Mouse (Mus musculus): ENCODE results near the gene Zfp420. TPM values are rescaled to one million over a fixed set of nuclear protein-coding genes. Genes with fewer than 3 reads are reported as not detected.
A peak's percentile ranks its signal among the peaks of the same experiment; 100 is the strongest.

Gene Zfp420
- total RNA-seq, 2 experiments from 2014 or later = 17.4 to 18.3 TPM

DNA sequence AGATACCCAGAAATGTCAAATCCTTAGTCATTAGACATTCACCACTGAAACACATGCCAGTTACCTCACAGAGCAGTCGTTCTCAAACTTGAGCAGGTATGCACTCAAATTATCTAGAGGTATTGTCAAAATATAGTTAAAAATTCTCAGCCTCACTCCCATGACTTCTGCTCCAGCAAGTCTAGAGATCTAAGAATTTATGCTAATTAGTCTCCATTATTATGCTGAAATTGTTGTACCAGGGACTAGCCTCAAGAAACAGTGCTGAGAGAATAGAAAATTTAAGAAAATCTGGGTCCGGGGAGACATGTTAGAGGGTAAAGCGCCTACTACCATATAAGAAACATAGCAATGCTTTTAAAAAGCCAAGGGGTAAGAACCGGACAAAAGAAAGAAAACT lies 44.3 kb downstream of the Zfp420 start:
- DNase-seq = no peak

DNA sequence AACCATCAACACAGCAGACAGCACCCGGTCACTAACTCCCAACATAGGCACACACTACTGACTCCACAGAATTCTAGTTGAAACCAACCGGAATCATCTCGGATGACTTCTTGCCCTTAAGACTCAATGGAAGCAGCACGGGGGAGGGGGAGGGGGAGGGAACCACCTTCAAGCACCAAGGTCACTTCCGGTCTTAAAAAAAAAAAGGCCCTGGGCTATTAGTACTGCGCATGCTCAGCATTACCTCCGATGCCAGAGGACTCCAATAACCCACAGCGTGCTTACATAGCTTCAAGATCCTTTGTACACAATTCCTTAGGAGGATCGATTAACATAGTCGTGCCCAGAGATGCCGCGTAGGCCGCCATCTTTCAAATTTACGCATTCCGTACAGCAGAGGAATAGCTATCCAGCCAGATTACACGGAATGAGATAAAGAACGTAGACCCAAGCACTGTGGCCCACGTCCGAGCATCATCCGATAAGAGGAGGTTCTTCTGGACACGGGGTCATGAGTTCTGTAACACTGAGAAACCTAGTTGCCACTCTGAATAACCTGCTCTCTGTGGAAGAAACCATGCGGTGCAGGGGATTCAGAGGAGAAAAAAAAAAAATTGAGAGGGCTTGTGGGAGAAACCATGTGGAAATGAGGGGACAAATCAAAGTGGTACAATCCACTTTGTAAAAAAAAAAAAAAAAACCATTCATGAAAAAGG lies 46.3 kb downstream of the Zfp420 start, which contains the start of gene Zfp27:
Gene Zfp27 (minus strand): TSS at position 607 of the 716 bp plus-strand sequence.
- peak; percentile 61 to 67 for DNase-seq

DNA sequence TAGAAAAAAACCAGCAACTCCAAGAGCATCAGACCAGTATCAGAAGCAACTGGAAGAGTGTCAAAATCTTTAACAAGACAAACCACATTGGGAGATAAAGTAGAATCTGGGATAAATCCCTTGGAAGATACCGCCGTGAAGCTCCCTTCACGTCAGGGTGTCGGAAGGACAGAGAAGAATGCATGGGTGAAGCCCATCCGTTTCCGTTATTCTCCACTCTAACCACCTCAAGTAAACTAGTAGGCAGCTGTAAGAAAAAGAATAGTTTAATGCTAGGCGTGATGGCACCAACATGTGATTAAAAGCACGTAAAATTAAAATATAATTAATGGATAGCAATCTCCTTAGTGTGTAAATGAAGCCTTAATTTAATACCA lies 46.9 kb downstream of the Zfp420 start:
- DNase-seq = no peak

DNA sequence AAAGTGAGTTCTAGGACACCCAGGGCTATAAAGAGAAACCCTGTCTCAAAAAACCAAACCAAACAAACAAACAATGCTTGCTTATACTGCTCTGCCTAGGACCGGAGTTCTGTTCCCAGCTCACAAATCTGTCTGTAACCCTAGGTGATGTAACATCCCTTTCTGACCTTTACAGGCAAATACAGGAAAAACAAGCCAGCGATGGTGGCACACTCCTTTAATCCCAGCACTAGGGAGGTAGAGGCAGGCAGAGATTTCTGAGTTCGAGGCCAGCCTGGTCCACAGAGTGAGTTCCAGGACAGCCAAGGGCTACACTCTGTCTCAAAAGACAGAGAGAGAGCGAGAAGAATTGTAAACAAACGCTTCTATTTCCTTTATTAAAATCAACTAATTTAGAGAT lies 47.4 kb downstream of the Zfp420 start:
- DNase-seq = no peak

DNA sequence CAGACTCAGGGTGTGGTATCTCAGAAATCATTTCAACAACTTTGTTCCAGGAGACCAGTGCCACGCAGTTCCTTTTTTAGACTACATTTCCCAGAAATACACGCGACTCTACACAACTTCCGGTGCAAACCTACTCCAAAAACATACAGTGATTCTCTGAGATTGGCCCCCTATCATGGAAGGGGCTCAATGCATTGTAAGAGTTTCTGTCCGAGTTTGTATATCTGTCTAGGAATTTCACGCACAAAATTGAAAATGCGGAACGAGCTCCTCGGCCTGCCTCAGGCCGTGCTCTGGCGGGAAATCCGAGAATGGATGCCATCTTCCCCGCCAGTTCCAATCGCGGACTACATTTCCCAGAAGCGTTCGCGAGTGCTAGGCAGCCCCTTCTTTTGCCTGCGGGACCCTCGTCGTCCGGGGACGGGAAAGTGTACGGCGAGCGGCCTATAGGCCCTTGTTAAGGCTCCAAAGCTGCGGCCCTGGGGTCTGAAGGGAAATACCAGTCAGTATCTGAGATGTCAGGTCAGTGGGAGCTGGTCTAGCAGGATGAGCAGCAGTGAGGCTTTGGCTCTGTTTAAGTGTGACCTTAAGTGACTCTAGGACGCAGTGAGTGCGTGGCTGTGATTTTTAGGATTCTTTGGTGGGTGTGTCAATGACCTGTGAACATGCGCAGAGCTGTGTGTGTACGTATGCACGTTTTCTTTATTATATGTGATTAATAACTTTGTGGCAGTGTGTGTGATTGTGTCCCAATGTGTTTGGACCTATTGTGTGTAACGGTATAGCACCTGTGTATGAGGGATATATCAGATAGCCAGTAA lies 48.6 kb downstream of the Zfp420 start, which contains the start of gene Zfp383:
Gene Zfp383 (plus strand): TSS at position 94 of the 821 bp plus-strand sequence.
- DNase-seq = peak; percentile 86 to 88

DNA sequence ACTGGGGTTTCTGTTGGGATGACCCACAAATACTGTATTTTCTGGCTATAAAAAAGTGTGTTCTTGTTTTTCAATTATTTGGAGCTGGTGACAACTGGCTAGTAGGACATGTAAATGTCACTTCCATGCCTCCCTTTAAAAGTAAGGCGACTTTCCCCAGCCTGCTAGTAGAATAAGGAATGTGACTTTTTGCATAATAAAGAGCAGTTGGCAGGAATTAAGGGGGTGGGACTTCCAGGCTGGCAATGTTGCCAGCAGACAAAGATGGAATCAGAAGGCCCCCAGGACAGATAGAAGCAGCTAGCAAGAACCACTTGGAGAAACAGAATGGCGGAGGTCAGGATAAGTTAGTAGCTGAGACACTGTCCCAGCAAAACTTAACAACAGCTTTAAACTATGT lies 50.5 kb downstream of the Zfp420 start:
- DNase-seq = no peak

DNA sequence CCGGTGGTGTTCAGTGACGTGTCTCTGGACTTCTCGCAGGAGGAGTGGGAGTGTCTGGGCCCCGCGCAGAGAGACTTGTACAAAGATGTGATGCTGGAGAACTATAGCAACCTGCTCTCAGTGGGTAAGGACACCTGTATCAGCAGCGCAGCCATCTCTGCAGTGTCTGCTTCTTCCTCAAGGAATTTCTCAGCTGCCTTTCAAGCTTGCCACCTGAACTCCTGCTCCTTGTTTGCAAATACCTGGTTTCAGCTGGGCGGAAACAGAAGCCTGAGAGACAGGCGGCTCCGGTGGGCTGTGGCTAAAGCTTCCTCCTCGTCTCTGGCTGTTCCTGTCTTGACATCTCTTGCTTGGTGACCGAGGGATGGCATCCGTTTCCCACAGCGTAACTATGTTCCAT lies 52.4 kb downstream of the Zfp420 start:
- no peak for DNase-seq

DNA sequence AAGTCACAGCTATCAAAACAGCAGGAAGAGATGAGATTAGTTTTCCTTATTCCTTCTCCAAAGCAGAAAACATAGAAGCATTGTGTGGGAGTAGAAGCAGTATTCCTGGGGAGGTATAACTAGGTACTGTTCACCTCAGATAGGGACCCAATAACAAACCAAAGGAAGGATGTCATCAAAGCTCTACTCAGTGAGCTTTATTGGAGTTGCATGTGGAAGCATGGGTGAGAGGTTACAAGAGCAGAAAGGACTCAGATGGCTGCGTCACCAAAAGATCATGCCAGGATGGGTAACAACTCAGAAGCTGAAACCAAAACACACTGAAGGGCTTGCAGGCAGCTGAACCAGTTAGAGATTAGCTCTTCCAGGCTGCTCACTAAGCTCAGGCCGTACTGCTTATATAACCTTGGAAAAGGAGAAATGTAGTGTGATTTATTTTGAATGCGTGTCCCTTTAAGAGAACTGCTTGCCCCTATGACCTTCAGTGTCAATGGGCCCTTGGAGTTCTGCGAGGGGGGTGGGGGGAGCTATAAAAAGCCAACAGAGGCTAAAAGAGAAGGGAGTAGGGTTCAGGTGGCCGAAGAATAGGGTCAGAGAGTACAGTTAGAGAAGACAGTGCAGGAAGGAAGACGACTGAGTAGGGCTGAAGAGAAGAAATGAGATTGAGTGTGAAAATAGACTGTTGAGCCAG lies 57.7 kb downstream of the Zfp420 start:
- no peak for DNase-seq

DNA sequence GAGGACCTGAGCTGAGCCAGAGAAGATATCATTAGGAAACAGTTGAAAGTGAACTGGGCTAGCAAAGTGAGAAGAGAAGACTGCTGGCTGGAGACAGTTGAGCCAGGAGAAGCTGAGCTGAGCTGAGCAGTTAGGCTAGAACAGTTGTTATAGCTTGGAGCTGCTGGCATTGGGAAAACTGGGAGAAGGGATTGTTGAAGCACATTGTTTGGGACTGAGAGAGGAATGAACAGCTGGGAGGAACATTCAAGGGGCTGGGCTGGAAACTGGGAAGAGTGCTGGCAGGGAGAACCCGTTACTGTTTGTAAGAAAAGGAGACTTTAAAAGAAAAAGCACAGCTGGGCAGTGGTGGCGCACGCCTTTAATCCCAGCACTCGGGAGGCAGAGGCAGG lies 58.3 kb downstream of the Zfp420 start:
- no peak for DNase-seq

DNA sequence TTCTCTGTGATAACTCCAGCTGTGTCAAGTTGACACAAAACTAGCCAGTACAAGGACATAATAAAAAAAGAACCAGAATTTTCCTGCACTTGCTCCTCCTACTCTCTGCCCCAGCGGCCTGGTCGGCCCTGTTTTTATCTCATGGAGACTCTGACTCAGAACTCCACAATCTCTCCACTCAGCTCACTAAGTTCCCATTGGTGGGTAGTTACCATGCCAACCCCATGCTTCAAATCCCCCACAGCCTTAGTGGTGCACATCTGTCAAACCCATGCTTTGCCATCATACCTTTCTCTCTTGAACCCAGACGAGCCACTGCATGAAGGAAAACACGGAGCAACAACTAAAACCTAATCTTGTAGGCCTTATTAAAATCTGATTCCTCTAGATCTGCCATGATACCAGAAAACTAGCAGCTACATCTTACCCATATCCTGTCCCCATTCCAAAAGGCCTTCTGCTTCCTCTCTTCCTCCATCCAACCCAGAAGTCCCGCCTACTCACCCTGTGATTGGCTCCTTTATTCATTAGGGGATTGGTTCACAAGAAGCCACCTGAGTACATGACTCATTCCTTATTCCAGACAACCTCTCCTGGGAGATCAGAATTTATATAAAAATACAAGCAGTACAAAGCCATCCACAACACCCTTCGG lies 61.8 kb downstream of the Zfp420 start:
- DNase-seq = no peak

DNA sequence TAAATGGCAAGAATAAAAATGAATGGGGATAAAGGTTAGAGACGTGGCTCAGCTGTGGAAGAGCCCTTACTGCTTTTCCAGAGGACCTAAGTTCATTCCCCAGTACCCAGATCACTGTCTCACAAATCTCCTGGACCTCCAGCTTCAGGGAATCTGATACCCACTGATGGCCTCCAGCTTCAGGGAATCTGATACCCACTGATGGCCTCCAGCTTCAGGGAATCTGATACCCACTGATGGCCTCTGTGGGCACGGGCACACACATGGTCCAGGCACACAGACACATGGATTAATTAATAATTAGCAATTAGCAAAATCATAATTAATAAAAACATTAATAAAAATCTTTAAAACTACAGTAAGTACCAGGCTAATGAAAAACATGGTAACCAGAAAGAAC lies 63.0 kb downstream of the Zfp420 start:
- no peak for DNase-seq

Small RNAs within 50 kb of the gene (microRNA-seq; reads per million reads assigned to microRNA genes)
- 0.60 to 0.63 reads per million in 2 experiments for gene Mir7668

Other genes starting within 250 kb of the Zfp420 start
- gene Catsperg2, start 132.9 kb upstream of the Zfp420 start, total RNA-seq (2021) = under 1 TPM; 0.28 to 0.37 TPM
- 10 to 100 TPM; 20.9 TPM for gene Zfp84, start 91.4 kb upstream of the Zfp420 start, total RNA-seq (2021)
- 10 to 100 TPM in 1 of 2 experiments, 1 to 10 TPM in 1; 9.9 to 10.4 TPM for gene Zfp30, start 76.0 kb upstream of the Zfp420 start, total RNA-seq (2021)
- gene Zfp790, start 43.9 kb upstream of the Zfp420 start, total RNA-seq (2021) = 10 to 100 TPM; 21.5 to 24.0 TPM
- 10 to 100 TPM; 18.3 to 25.5 TPM for gene Zfp940, start 6.3 kb upstream of the Zfp420 start, total RNA-seq (2021)
- 10 to 100 TPM; 19.2 to 20.8 TPM for gene Zfp27, start 46.6 kb downstream of the Zfp420 start, total RNA-seq (2021)
- 1 to 10 TPM; 9.1 to 9.8 TPM for gene Zfp383, start 48.2 kb downstream of the Zfp420 start, total RNA-seq (2021)
- gene Zfp74, start 94.1 kb downstream of the Zfp420 start, total RNA-seq (2021) = 10 to 100 TPM; 16.3 to 19.6 TPM
- 1 to 10 TPM; 4.3 to 5.6 TPM for gene Zfp568, start 124.0 kb downstream of the Zfp420 start, total RNA-seq (2021)
- gene Zfp14, start 191.4 kb downstream of the Zfp420 start, total RNA-seq (2021) = 10 to 100 TPM in 1 of 2 experiments, 1 to 10 TPM in 1; 9.0 to 12.0 TPM
- gene Zfp82, start 212.9 kb downstream of the Zfp420 start, total RNA-seq (2021) = 1 to 10 TPM; 3.7 to 4.2 TPM
- gene Gm26920, start 230.4 kb downstream of the Zfp420 start, total RNA-seq (2021) = under 1 TPM in 1 of 2 experiments, not detected in 1; 0.97 TPM
- 1 to 10 TPM; 6.4 to 8.0 TPM for gene Zfp566, start 230.5 kb downstream of the Zfp420 start, total RNA-seq (2021)
- gene Zfp260, start 234.8 kb downstream of the Zfp420 start, total RNA-seq (2021) = 10 to 100 TPM; 76.8 to 83.7 TPM